Mouse (Mus musculus) retina, postnatal 7 days (tissue): ENCODE measurements around the gene DXBay18.
"Not testable (repeated sequence)": the region's sequence is repeated elsewhere in the genome, so short reads cannot be mapped to it uniquely, and the experiment has no call there.

Source experiments
- DNase-seq: peaks from one replicate; pipeline ENCODE4 v3.0.0-alpha.2; 2012; ENCODE audit warnings: low read depth, low spot score

DXBay18 gene

GRCm38 (mm10) chrX:73149350-73149749 is at the start of gene DXBay18:
Gene DXBay18 (minus strand): TSS chrX:73149450.
- DNase-seq, result not testable (repeated sequence)

- DNase-seq, result not testable (repeated sequence)
Measured at GRCm38 (mm10) chrX:73191934-73192333, 42.7 kb upstream of the DXBay18 start, which contains the start of gene Xlr3b. Gene Xlr3b (plus strand): TSS chrX:73192207.

- DNase-seq, result not testable (repeated sequence)
Measured at GRCm38 (mm10) chrX:73176889-73177288, 27.6 kb upstream of the DXBay18 start, which contains the start of gene Spin2d. Gene Spin2d (minus strand): TSS chrX:73176989.

GRCm38 (mm10) chrX:73148496-73148895 is 754 bp downstream of the DXBay18 start, which contains the start of gene Xlr5b:
Gene Xlr5b (plus strand): TSS chrX:73148796.
- not testable (repeated sequence) for DNase-seq

- DNase-seq, result not testable (repeated sequence)
Measured at GRCm38 (mm10) chrX:73143218-73143618, 6.0 kb downstream of the DXBay18 start.

GRCm38 (mm10) chrX:73122859-73123829 is 26.1 kb downstream of the DXBay18 start:
- DNase-seq, result not testable (repeated sequence)

- DNase-seq, result not testable (repeated sequence)
Measured at GRCm38 (mm10) chrX:73116747-73117146, 32.5 kb downstream of the DXBay18 start, which contains the start of gene Gm14685. Gene Gm14685 (plus strand): TSS chrX:73117047.

- DNase-seq, result not testable (repeated sequence)
Measured at GRCm38 (mm10) chrX:73096941-73097508, 52.2 kb downstream of the DXBay18 start, which contains the start of gene Xlr3a. Gene Xlr3a (minus strand): TSS chrX:73097095.
